Mouse (Mus musculus) ES-Bruce4 (cell line): ENCODE results near the gene Rerg.

Source experiments
- CTCF ChIP-seq: IDR thresholded peaks from one replicate; pipeline ENCODE4 v1.8.1; 2011; ENCODE audit warnings: low read depth, low read length
- EP300 ChIP-seq: IDR thresholded peaks from 2 replicates; pipeline ENCODE4 v1.6.1; 2011; ENCODE audit warnings: low read depth, low read length; ENCODE audit not compliant: insufficient read depth
- POLR2A ChIP-seq: IDR thresholded peaks from one replicate; pipeline ENCODE4 v1.8.1; 2011; ENCODE audit warnings: low read length; ENCODE audit not compliant: insufficient read depth

GRCm38 (mm10) chr6:137201578-137201977 lies 31.3 kb upstream of the Rerg start:
- TF ChIP-seq CTCF, result no peak
- TF ChIP-seq POLR2A, result no peak
- TF ChIP-seq EP300, result no peak
